Mouse (Mus musculus) midbrain, embryonic 14.5 days (tissue): ENCODE measurements at regions not wholly inside any gene's neighbourhood (a gene's known extent, or its start where the extent isn't known, plus 50 kb on each side); places are given as distances from the start of the nearest gene placed in this dataset.

Experiments
- ATAC-seq: fragments of 200-750 bp; cut with Nextera tagmentation; 2 replicates; pipeline ENCODE4 v1.8.0; 2017; ENCODE audit warnings: moderate number of reproducible peaks, moderate library complexity; ENCODE audit not compliant: low FRiP score, low TSS enrichment
- DNase-seq: peaks from one replicate; pipeline ENCODE4 v3.0.0-alpha.2; 2015
- H3K27ac ChIP-seq: fragments of 300-500 bp; sonication (generic); replicated peaks from 2 replicates; pipeline ENCODE4 v1.5.1; 2014; ENCODE audit warnings: mild to moderate bottlenecking, low read depth, low read length, moderate library complexity
- H3K27me3 ChIP-seq: fragments of 300-500 bp; sonication (generic); 2 replicates; pipeline ENCODE4 v1.6.1; 2014; ENCODE audit warnings: low read length, control low read depth, mixed read lengths; ENCODE audit not compliant: control insufficient read depth, insufficient read depth
- H3K36me3 ChIP-seq: fragments of 300-500 bp; sonication (generic); 2 replicates; pipeline ENCODE4 v1.6.1; 2014; ENCODE audit warnings: low read length, control low read depth; ENCODE audit not compliant: control insufficient read depth, insufficient read depth
- H3K4me1 ChIP-seq: fragments of 300-500 bp; sonication (generic); 2 replicates; pipeline ENCODE4 v1.6.1; 2014; ENCODE audit warnings: mild to moderate bottlenecking, antibody characterized with exemption, low read length, control low read depth; ENCODE audit not compliant: control insufficient read depth, insufficient read depth
- H3K4me2 ChIP-seq: fragments of 300-500 bp; sonication (generic); 2 replicates; pipeline ENCODE4 v1.6.1; 2014; ENCODE audit warnings: mild to moderate bottlenecking, low read length, moderate library complexity
- H3K4me3 ChIP-seq: fragments of 300-500 bp; sonication (generic); replicated peaks from 2 replicates; pipeline ENCODE4 v1.5.1; 2014; ENCODE audit warnings: low read depth, low read length
- H3K9ac ChIP-seq: fragments of 300-500 bp; sonication (generic); replicated peaks from 2 replicates; pipeline ENCODE4 v1.6.1; 2014; ENCODE audit warnings: mild to moderate bottlenecking, low read length, moderate library complexity
- H3K9me3 ChIP-seq: fragments of 300-500 bp; sonication (generic); 2 replicates; pipeline ENCODE4 v1.6.1; 2016; ENCODE audit warnings: low read length, control low read depth, mixed read lengths; ENCODE audit not compliant: control insufficient read depth
- WGBS: fragments of 180-500 bp; shearing (Covaris S2); extraction: QIAGEN DNeasy Blood & Tissue Kit; methylation state at CpG from one replicate; pipeline ENCODE4 v1.1.7; 2014; 5-methylcytosine and 5-hydroxymethylcytosine counted together

DNA sequence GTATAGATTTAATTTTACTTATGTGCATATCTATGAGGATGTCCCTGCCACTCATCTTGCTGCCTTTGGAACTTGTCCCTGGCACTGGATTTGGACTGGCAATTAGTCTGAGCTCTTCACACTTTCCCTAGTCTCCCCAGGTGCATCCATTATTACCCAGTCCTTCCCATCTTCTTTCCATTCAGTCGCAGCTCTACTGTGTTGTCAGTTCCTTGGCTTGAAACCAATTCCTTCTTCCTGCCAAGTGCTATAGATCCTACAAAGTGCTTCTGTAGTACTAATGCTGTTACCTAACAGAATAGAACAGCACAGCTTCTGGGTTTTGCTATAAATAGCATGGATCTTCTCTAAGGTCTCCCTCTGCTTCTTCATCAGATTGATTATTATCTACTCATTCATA lies 228.0 kb upstream of the Ppfia2 start:
- H3K36me3 ChIP-seq: no peaks in the 10 kb centered on the region
- 64% methylated on average over 1 of the region's 1 CpGs for WGBS
- no peaks in the 10 kb centered on the region for H3K27me3 ChIP-seq
- DNase-seq (peak; percentile 15), ATAC-seq (no peak)
- H3K4me2 ChIP-seq: no peak overlapping the region
- no peak overlapping the region for H3K27ac ChIP-seq
- H3K9me3 ChIP-seq: no peaks in the 10 kb centered on the region
- no peaks in the 10 kb centered on the region for H3K4me1 ChIP-seq
- H3K9ac ChIP-seq: no peak overlapping the region
- H3K4me3 ChIP-seq: no peak overlapping the region

DNA sequence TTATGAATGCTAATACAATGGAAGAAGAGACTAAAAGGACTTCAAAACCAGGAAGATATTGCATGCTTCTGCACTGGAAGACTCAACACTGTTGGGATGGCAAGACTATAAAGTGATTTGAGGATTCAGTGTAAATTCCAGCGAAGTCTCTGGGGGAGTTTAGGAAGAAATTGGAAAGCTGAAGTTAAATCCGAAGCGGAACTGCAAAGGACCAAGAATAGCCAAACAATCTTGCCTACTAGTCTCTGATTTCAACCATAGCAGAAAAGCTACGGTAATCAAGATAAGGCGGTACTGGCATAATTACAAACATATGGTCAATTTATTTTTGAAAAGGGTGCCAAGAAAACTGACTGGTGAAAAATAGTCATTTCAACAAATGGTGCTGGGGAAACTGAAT lies 216.0 kb upstream of the Ppfia2 start:
- no peak overlapping the region for H3K4me3 ChIP-seq
- no peak overlapping the region for H3K4me2 ChIP-seq
- no peak overlapping the region for H3K9ac ChIP-seq
- H3K36me3 ChIP-seq: no peaks in the 10 kb centered on the region
- H3K9me3 ChIP-seq: no peaks in the 10 kb centered on the region
- DNase-seq (no peak), ATAC-seq (no peak)
- no peaks in the 10 kb centered on the region for H3K27me3 ChIP-seq
- H3K4me1 ChIP-seq: no peaks in the 10 kb centered on the region
- 88% methylated on average over 5 of the region's 5 CpGs for WGBS
- H3K27ac ChIP-seq: no peak overlapping the region

DNA sequence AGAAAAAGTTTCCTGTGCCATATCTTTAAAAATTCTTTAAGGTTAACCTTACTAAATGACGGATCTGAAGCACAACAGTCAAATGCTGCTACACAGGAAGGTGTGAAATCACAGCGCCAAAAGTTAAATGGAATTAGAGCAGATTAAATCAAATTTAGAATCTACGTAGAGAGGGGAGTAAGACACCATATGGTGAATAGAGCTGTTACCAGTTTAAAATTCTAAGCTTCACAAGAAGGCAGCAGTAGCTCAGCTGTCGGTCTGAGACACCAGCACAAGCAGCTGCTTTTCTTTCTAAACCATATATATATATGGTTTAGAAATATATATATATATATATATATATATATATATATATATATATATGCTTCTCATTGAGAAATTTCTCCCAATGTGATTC lies 210.3 kb upstream of the Ppfia2 start:
- H3K4me2 ChIP-seq: no peak overlapping the region
- no peaks in the 10 kb centered on the region for H3K9me3 ChIP-seq
- H3K4me1 ChIP-seq: no peaks in the 10 kb centered on the region
- H3K27ac ChIP-seq: no peak overlapping the region
- 80% methylated on average over 4 of the region's 4 CpGs for WGBS
- H3K4me3 ChIP-seq: no peak overlapping the region
- no peak overlapping the region for H3K9ac ChIP-seq
- no peak for ATAC-seq
- no peaks in the 10 kb centered on the region for H3K27me3 ChIP-seq
- H3K36me3 ChIP-seq: no peaks in the 10 kb centered on the region
- no peak for DNase-seq

GRCm38 (mm10) chr10:106273335-106273734 lies 196.8 kb upstream of the Ppfia2 start:
- DNase-seq (no peak), ATAC-seq (no peak)
- Histone ChIP-seq H3K4me1 (no peaks in the 10 kb centered on the region), H3K4me3 (no peak overlapping the region), H3K4me2 (no peak overlapping the region), H3K27me3 (no peaks in the 10 kb centered on the region), H3K36me3 (no peaks in the 10 kb centered on the region), H3K9me3 (no peaks in the 10 kb centered on the region), H3K9ac (no peak overlapping the region), H3K27ac (no peak overlapping the region)
- 85% methylated on average over 2 of the region's 2 CpGs for WGBS

GRCm38 (mm10) chr10:106289951-106290350 lies 180.2 kb upstream of the Ppfia2 start:
- Histone ChIP-seq H3K9ac (no peak overlapping the region), H3K4me3 (no peak overlapping the region), H3K27ac (no peak overlapping the region), H3K27me3 (no peaks in the 10 kb centered on the region), H3K9me3 (no peaks in the 10 kb centered on the region), H3K36me3 (no peaks in the 10 kb centered on the region), H3K4me2 (no peak overlapping the region), H3K4me1 (no peaks in the 10 kb centered on the region)
- ATAC-seq: no peak
- DNase-seq: no peak

GRCm38 (mm10) chr10:106290736-106291135 lies 179.4 kb upstream of the Ppfia2 start:
- no peak overlapping the region for H3K4me2 ChIP-seq
- no peaks in the 10 kb centered on the region for H3K9me3 ChIP-seq
- no peaks in the 10 kb centered on the region for H3K36me3 ChIP-seq
- no peak overlapping the region for H3K4me3 ChIP-seq
- H3K27ac ChIP-seq: no peak overlapping the region
- 90% methylated on average over 2 of the region's 2 CpGs for WGBS
- no peak for DNase-seq
- ATAC-seq: no peak
- H3K9ac ChIP-seq: no peak overlapping the region
- no peaks in the 10 kb centered on the region for H3K27me3 ChIP-seq
- H3K4me1 ChIP-seq: no peaks in the 10 kb centered on the region

- peaks cover 3% of the 10 kb centered on the region; the same call in 1 of the 2 replicates for H3K9me3 ChIP-seq
- H3K27me3 ChIP-seq: no peaks in the 10 kb centered on the region
- H3K4me3 ChIP-seq: no peak overlapping the region
- no peaks in the 10 kb centered on the region for H3K36me3 ChIP-seq
- no peak overlapping the region for H3K9ac ChIP-seq
- H3K27ac ChIP-seq: no peak overlapping the region
- WGBS: 85% methylated on average over 5 of the region's 5 CpGs
- no peak overlapping the region for H3K4me2 ChIP-seq
- H3K4me1 ChIP-seq: no peaks in the 10 kb centered on the region
- DNase-seq (no peak), ATAC-seq (no peak)
Observed at GRCm38 (mm10) chr10:106295501-106295900, 174.6 kb upstream of the Ppfia2 start.

DNA sequence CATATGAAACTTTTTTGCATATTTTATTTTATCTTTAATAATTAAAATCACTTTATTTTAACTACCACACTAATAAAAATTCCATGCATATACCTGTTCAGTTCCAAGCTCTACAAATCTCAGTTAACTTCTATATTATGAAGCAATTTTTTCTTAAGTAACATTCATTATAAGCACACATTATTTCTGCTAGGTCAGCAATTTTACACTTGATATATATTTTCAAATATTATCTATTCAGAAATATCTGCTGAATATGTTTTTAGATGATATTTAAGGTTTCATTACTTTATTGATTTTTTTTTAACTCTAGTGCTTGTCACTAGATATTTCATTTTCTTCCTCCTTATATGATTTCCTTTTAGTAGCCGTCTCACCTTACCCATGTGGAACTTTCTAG lies 135.0 kb upstream of the Ppfia2 start:
- WGBS: 86% methylated on average over 1 of the region's 1 CpGs

DNA sequence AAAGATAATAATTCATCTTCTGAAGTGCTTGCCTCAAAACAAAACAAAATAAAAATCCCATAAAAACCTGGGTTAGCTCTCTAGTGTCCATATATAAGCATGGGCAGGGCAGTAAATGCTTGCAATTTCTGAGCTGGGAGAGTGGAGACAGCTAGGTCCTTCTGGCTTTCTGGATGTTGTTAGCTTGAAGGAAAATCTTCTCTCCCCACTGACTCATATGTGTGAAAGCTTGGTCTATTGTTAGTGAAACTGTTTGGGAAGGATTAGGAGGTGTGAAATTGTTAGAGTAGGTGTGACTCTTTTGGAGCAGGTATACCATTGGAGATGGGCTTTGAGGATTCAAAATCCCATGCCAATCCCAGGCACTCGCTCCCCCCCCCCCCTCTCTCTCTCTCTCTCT lies 118.5 kb upstream of the Ppfia2 start:
- Histone ChIP-seq H3K4me1 (no peaks in the 10 kb centered on the region), H3K9ac (no peak overlapping the region), H3K36me3 (no peaks in the 10 kb centered on the region), H3K27ac (no peak overlapping the region), H3K4me2 (no peak overlapping the region), H3K27me3 (no peaks in the 10 kb centered on the region), H3K9me3 (no peaks in the 10 kb centered on the region), H3K4me3 (no peak overlapping the region)
- DNase-seq (no peak), ATAC-seq (no peak)
- WGBS: 86% methylated on average over 1 of the region's 1 CpGs

More for the DNA sequence above, 135.0 kb upstream of the Ppfia2 start:
- Histone ChIP-seq H3K27ac (no peak overlapping the region), H3K4me3 (no peak overlapping the region), H3K9ac (no peak overlapping the region), H3K4me1 (no peaks in the 10 kb centered on the region), H3K36me3 (no peaks in the 10 kb centered on the region), H3K27me3 (no peaks in the 10 kb centered on the region), H3K4me2 (no peak overlapping the region), H3K9me3 (no peaks in the 10 kb centered on the region)
- DNase-seq: no peak
- ATAC-seq: no peak
